Mouse (Mus musculus): Measurements from ENCODE around the gene Skint3.
"Not testable (repeated sequence)": the region's sequence is repeated elsewhere in the genome, so short reads cannot be mapped to it uniquely, and the experiment has no call there.

Skint3 gene

GRCm38 (mm10) chr4:112231945-112232344 is at the start of gene Skint3:
Gene Skint3 (plus strand): TSS chr4:112232245.
- no peak for DNase-seq

- no peak for DNase-seq
Measured at GRCm38 (mm10) chr4:112243416-112243815, 11.4 kb downstream of the Skint3 start.

GRCm38 (mm10) chr4:112243951-112244350 is 11.9 kb downstream of the Skint3 start:
- no peak for DNase-seq

GRCm38 (mm10) chr4:112256022-112256421 is 24.0 kb downstream of the Skint3 start:
- no peak for DNase-seq

DNA sequence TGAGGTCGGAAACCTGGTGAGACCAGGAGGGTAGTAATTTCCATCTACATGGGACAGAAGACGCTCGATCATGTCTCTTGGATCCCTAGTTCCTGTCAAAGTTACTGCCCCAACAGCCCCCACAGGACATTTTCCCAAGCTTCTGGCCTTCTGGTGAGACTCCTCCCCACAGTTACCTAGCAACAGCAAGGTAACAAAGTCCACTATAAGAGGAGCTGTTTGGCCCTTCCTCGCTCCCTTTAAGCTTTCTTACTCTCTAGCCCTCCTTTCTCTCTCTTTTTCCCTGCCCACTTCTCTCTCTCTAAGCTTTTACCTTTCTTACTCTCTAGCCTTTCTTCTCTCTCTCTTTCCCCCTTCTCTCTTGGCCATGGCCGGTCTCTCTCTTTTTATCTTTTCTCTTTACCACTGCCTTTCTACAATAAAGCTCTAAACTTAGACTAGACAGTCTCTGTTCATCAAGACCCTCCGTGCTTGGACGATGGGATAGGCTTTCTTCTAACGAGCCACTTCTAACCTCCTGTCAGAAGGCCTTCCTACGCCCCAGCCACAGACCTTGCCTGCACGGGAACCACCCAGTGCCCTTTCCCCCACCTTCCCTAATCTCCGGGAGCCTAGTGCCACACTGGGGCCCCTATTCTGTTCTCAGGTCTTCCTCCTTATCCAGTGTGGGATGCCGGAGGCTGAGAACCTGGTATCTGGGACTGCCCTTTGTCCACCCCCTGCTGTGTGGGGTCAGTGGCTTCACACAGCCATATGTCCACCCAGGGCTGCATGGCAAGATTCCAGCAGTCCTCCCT is 55.3 kb downstream of the Skint3 start:
- DNase-seq, result no peak

DNA sequence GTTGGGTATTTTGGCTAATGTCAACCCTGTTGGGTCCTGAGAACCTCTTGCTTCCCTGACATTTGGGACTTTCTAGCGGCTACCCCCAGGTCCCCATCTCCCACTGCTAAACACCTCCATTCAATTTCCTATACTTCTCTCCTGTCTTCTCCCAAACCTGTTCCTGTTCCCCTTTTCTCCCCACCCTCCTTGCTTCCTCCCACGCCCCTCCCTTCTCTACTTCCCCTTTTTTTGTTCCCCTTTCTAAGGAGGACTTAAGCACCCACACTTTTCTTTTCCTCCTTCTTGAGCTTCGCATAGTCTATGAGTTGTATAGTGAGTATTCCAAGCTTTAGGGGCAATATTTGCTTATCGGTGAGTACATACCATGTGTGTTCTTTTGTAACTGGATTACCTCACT is 56.4 kb downstream of the Skint3 start:
- DNase-seq, result no peak

- no peak for DNase-seq
Measured at GRCm38 (mm10) chr4:112302305-112302704, 70.3 kb downstream of the Skint3 start.

DNA sequence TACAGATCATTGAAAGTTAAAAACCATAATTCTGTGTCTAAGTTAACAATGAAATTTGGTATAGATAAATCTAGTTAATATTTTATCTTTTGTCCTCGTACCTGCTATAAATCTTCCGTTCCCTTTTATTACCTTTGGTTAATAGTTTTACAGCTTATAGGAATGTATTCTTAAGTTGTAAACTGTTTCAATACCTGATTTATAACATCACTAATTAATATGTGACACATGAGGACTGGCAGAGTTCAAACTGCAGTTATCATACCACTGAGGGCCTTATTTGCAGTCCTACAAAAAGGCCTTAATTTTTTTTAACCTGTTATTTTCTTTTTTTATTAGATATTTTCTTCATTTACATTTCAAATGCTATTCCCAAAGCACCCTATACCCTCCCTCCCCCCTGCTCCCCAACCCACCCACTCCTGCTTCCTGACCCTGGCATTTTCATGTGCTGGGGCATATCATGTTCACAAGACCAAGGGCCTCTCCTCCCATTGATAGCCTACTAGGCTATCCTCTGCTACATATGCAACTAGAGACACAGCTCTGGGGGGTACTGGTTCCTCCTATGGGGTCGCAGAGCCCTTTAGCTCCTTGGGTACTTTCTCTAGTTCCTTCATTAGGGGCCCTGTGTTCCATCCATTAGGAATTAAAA is 70.9 kb downstream of the Skint3 start:
- DNase-seq, result no peak

- not testable (repeated sequence) for DNase-seq
Measured at GRCm38 (mm10) chr4:112349111-112349510, 117.1 kb downstream of the Skint3 start.

All from thymus, postnatal 36 days (tissue).